Mouse (Mus musculus): Measurements from ENCODE around the gene Kif3a.

Gene Kif3a

GRCm38 (mm10) chr11:53617562-53618109, 50.5 kb downstream of the Kif3a start:
- no peak for DNase-seq

GRCm38 (mm10) chr11:53618619-53619198, 51.5 kb downstream of the Kif3a start, which contains the start of gene Il4:
TSS of gene Il4 (minus strand) at chr11:53618669.
- no peak for DNase-seq

GRCm38 (mm10) chr11:53619428-53619827, 52.2 kb downstream of the Kif3a start:
- DNase-seq, result no peak

GRCm38 (mm10) chr11:53620094-53620493, 52.9 kb downstream of the Kif3a start:
- DNase-seq, result no peak

GRCm38 (mm10) chr11:53621582-53622439, 54.6 kb downstream of the Kif3a start:
- DNase-seq, result no peak

GRCm38 (mm10) chr11:53622440-53622806, 55.2 kb downstream of the Kif3a start:
- no peak for DNase-seq

- no peak for DNase-seq
Measured at GRCm38 (mm10) chr11:53623573-53623972, 56.4 kb downstream of the Kif3a start.

GRCm38 (mm10) chr11:53624124-53624523, 56.9 kb downstream of the Kif3a start:
- no peak for DNase-seq

- no peak for DNase-seq
Measured at GRCm38 (mm10) chr11:53626802-53627373, 59.7 kb downstream of the Kif3a start.

- peak; percentile 89 for DNase-seq
Measured at GRCm38 (mm10) chr11:53627859-53628258, 60.7 kb downstream of the Kif3a start.

- peak; percentile 31 for DNase-seq
Measured at GRCm38 (mm10) chr11:53632122-53632733, 65.0 kb downstream of the Kif3a start.

GRCm38 (mm10) chr11:53633644-53634043, 66.5 kb downstream of the Kif3a start:
- no peak for DNase-seq

GRCm38 (mm10) chr11:53634556-53634955, 67.4 kb downstream of the Kif3a start, which contains the start of gene Il13:
TSS of gene Il13 (minus strand) at chr11:53634702.
- DNase-seq, result no peak

- no peak for DNase-seq
Measured at GRCm38 (mm10) chr11:53635590-53636182, 68.5 kb downstream of the Kif3a start.

GRCm38 (mm10) chr11:53636183-53636646, 69.0 kb downstream of the Kif3a start:
- peak; percentile 48 for DNase-seq

- peak; percentile 63 for DNase-seq
Measured at GRCm38 (mm10) chr11:53637046-53637802, 70.0 kb downstream of the Kif3a start.

GRCm38 (mm10) chr11:53637803-53638260, 70.7 kb downstream of the Kif3a start:
- no peak for DNase-seq

- no peak for DNase-seq
Measured at GRCm38 (mm10) chr11:53642744-53643279, 75.6 kb downstream of the Kif3a start.

- no peak for DNase-seq
Measured at GRCm38 (mm10) chr11:53644017-53644416, 76.8 kb downstream of the Kif3a start.

- no peak for DNase-seq
Measured at GRCm38 (mm10) chr11:53651441-53651840, 84.3 kb downstream of the Kif3a start.

Data from embryo, embryonic 11 days (tissue).